Mouse (Mus musculus) midbrain, embryonic 11.5 days (tissue): ENCODE measurements at regions not wholly inside any gene's neighbourhood (a gene's known extent, or its start where the extent isn't known, plus 50 kb on each side); places are given as distances from the start of the nearest gene placed in this dataset.

Source experiments
- ATAC-seq: fragments of 200-750 bp; cut with Nextera tagmentation; 2 replicates; pipeline ENCODE4 v1.8.0; 2017; ENCODE audit warnings: moderate TSS enrichment, moderate library complexity; ENCODE audit not compliant: low FRiP score
- DNase-seq: peaks from one replicate; pipeline ENCODE4 v3.0.0; 2015; ENCODE audit warnings: low spot score; ENCODE audit errors: missing footprints
- H3K27ac ChIP-seq: fragments of 300-500 bp; sonication (generic); 2 replicates; pipeline ENCODE4 v1.5.1; 2014; ENCODE audit warnings: low read depth, low read length
- H3K27me3 ChIP-seq: fragments of 300-500 bp; sonication (generic); 2 replicates; pipeline ENCODE4 v1.6.1; 2014; ENCODE audit warnings: mild to moderate bottlenecking, low read length, moderate library complexity, mixed read lengths; ENCODE audit not compliant: control insufficient read depth, insufficient read depth
- H3K36me3 ChIP-seq: fragments of 300-500 bp; sonication (generic); 2 replicates; pipeline ENCODE4 v1.6.1; 2014; ENCODE audit warnings: mild to moderate bottlenecking, low read length, moderate library complexity, mixed read lengths; ENCODE audit not compliant: control insufficient read depth, insufficient read depth
- H3K4me1 ChIP-seq: fragments of 300-500 bp; sonication (generic); 2 replicates; pipeline ENCODE4 v1.6.1; 2014; ENCODE audit warnings: low read length; ENCODE audit not compliant: control insufficient read depth, insufficient read depth
- H3K4me2 ChIP-seq: fragments of 300-500 bp; sonication (generic); 2 replicates; pipeline ENCODE4 v1.6.1; 2014; ENCODE audit warnings: mild to moderate bottlenecking, moderate library complexity
- H3K4me3 ChIP-seq: fragments of 300-500 bp; sonication (generic); 2 replicates; pipeline ENCODE4 v1.5.1; 2014; ENCODE audit warnings: low read depth, low read length
- H3K9ac ChIP-seq: fragments of 300-500 bp; sonication (generic); 2 replicates; pipeline ENCODE4 v1.6.1; 2014; ENCODE audit warnings: low read length
- H3K9me3 ChIP-seq: fragments of 300-500 bp; sonication (generic); 2 replicates; pipeline ENCODE4 v1.6.1; 2016; ENCODE audit warnings: low read length; ENCODE audit not compliant: control insufficient read depth
- WGBS: fragments of 180-500 bp; shearing (Covaris S2); extraction: QIAGEN DNeasy Blood & Tissue Kit; methylation state at CpG from one replicate; pipeline ENCODE4 v1.1.7; 2014; 5-methylcytosine and 5-hydroxymethylcytosine counted together

DNA sequence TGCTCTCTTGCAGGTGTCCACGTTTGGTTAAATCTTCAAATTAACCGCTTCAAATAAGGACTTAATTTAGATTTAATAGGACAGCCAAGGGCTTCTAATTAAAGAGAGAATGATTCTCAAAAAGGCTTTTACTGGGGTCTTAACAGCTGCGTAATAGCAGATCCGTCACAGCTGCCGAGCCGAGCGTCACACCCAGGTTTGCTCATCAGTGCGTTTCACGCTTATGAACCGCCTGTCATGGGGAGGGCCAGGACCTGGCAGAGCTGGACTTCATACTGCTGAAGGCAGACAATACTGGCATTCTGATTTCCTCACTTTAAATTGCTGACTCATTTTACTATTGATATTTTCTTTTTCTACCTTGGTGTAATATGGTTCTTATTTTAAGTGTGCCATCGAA, 221.2 kb downstream of the Irx2 start:
- H3K4me1 ChIP-seq = peaks cover 3% of the 10 kb centered on the region; the same call in 1 of the 2 replicates
- WGBS = 61% methylated on average over 11 of the region's 11 CpGs
- H3K9me3 ChIP-seq = no peaks in the 10 kb centered on the region
- no peak overlapping the region for H3K4me2 ChIP-seq
- H3K36me3 ChIP-seq = no peaks in the 10 kb centered on the region
- no peak for DNase-seq
- no peak overlapping the region for H3K9ac ChIP-seq
- H3K27ac ChIP-seq = no peak overlapping the region
- H3K4me3 ChIP-seq = no peak overlapping the region
- ATAC-seq = no peak
- H3K27me3 ChIP-seq = no peaks in the 10 kb centered on the region

DNA sequence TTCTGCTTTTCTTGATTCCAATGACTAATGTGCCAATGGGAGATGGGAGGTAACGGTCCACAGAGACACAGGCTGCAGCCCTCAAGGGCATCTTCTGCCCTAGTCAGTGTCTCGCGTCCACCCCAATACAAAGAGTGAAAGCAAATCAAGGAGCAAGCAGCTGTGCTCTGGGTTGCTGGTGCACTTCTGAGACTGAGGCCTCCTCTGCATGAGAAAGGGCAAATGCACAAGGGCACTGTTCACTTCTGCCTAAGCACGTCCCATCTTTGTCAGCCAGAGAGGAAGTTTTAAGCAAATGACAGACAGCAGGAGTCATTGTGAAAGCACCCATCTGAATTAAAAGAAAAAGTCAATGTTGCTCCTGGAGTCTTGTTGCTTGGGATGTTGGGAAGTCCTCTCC, 224.3 kb downstream of the Irx2 start:
- H3K4me1 ChIP-seq = peaks cover 3% of the 10 kb centered on the region; the same call in 1 of the 2 replicates
- WGBS = 47% methylated on average over 4 of the region's 4 CpGs
- DNase-seq (no peak), ATAC-seq (no peak)
- no peaks in the 10 kb centered on the region for H3K27me3 ChIP-seq
- H3K36me3 ChIP-seq = no peaks in the 10 kb centered on the region
- H3K4me2 ChIP-seq = no peak overlapping the region
- no peak overlapping the region for H3K4me3 ChIP-seq
- no peak overlapping the region for H3K27ac ChIP-seq
- H3K9ac ChIP-seq = no peak overlapping the region
- no peaks in the 10 kb centered on the region for H3K9me3 ChIP-seq

DNA sequence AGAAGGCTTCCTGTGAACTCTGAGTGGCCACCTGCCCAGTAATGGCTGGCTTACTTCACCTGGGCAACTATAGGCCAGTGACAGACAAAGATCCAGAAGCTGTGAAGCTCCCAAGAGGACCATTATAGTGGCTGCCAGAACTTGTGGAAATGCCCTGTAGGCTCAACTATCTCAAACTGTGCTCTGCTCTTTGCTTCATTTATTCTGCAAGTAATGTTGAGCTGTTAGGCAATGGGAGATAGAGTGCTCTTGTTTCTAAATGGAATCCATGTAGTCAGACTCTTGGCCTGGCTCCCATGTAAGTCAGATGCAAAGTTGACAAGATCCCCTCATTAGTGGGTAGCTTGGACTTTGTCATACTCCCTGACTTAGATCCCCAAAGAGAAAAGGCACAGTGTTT, 247.3 kb downstream of the Irx2 start:
- ATAC-seq (no peak), DNase-seq (no peak)
- no peak overlapping the region for H3K4me3 ChIP-seq
- no peak overlapping the region for H3K4me2 ChIP-seq
- no peaks in the 10 kb centered on the region for H3K36me3 ChIP-seq
- H3K27ac ChIP-seq = no peak overlapping the region
- H3K9me3 ChIP-seq = no peaks in the 10 kb centered on the region
- no peak overlapping the region for H3K9ac ChIP-seq
- no peaks in the 10 kb centered on the region for H3K27me3 ChIP-seq
- H3K4me1 ChIP-seq = no peaks in the 10 kb centered on the region

DNA sequence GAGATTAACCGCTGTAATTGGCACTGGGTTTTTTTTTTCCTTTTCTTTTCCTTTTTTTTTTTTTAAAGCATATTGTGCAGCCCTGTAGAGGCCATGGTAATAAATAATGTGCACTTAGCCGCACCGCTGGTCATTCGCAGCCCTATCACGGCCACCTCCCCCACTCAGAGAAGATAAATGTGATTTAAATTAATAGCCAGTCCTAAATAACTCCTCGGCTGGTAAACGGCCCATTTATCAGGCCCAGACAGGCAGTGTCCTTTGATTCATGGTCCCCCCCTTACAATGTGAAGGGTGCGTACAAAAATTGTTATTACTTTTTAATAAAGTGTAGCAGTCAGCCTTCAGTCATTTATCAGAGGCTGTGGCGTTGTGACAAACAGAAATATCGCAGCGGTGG, 266.4 kb downstream of the Irx2 start:
- Histone ChIP-seq H3K4me1 (no peaks in the 10 kb centered on the region), H3K9me3 (no peaks in the 10 kb centered on the region), H3K36me3 (no peaks in the 10 kb centered on the region), H3K27me3 (no peaks in the 10 kb centered on the region), H3K9ac (no peak overlapping the region), H3K27ac (no peak overlapping the region), H3K4me3 (no peak overlapping the region), H3K4me2 (no peak overlapping the region)
- DNase-seq = no peak
- no peak for ATAC-seq
- 82% methylated on average over 11 of the region's 11 CpGs for WGBS

DNA sequence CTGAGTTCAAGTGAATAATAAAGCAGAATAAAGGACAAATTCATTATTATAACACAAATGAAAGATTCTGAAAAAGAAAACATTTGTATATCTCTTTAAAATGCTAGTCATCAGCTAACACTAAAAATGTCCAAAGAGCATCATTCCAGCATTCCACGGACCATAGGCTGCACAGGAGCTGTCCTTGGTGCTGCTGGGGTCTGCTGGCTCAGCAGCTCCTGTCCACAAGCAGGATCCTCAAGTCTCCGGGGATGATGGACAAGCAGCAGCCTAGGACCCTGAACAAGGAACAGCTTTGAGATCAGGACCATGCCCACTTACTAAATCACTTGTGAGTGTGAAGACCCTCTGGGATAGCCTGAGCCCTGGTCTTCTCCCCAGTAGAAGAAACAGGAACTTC, 274.0 kb downstream of the Irx2 start:
- H3K27me3 ChIP-seq = no peaks in the 10 kb centered on the region
- no peak overlapping the region for H3K9ac ChIP-seq
- ATAC-seq (no peak), DNase-seq (no peak)
- no peak overlapping the region for H3K27ac ChIP-seq
- H3K4me3 ChIP-seq = no peak overlapping the region
- no peaks in the 10 kb centered on the region for H3K9me3 ChIP-seq
- H3K4me2 ChIP-seq = no peak overlapping the region
- WGBS = 48% methylated on average over 2 of the region's 2 CpGs
- H3K4me1 ChIP-seq = no peaks in the 10 kb centered on the region
- H3K36me3 ChIP-seq = no peaks in the 10 kb centered on the region

DNA sequence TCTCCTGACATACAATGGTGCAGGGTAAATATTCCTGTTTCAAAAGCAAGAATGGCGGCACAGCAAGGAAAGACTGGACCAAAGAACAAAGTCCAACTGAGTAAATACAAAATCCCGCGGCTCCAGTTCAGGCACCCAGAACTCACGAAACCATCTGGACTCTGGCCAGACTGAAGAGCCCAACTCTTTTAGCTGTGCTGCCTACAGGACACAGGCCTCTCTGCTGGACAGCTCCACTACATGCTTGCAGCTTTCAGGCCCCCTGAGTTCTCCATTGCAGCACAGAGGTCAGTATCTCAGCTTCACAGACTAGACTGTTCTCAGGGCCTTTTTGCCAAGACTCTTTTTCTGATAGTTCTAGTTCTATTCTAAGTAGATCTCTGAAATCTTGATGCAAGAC, 290.3 kb downstream of the Irx2 start:
- Histone ChIP-seq H3K9ac (no peak overlapping the region), H3K27ac (no peak overlapping the region), H3K4me2 (no peak overlapping the region), H3K4me1 (no peaks in the 10 kb centered on the region), H3K9me3 (no peaks in the 10 kb centered on the region), H3K4me3 (no peak overlapping the region), H3K36me3 (no peaks in the 10 kb centered on the region), H3K27me3 (no peaks in the 10 kb centered on the region)
- 86% methylated on average over 4 of the region's 4 CpGs for WGBS
- ATAC-seq = no peak
- no peak for DNase-seq

DNA sequence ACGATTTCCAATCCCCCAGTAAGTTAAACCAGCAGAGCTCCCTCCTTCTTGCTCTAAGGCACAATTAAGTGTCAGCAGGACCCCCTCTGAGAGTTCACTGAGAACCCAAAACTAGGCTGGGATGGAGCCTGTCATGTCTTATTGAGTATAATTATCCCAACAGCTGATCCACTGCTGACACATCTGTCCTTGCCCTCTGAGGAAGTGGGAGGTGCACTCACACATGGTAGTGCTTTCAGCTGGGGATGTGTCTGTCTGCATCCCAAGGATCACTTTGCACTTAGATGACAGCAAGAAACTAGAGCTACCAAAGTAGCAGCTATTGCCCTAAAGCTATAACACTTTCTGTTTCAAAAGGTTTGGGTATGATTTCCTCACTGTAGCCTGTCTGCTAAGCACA, 291.7 kb downstream of the Irx2 start:
- no peaks in the 10 kb centered on the region for H3K27me3 ChIP-seq
- H3K9me3 ChIP-seq = no peaks in the 10 kb centered on the region
- no peak for DNase-seq
- no peaks in the 10 kb centered on the region for H3K4me1 ChIP-seq
- no peak overlapping the region for H3K27ac ChIP-seq
- no peak overlapping the region for H3K4me3 ChIP-seq
- ATAC-seq = no peak
- H3K36me3 ChIP-seq = no peaks in the 10 kb centered on the region
- WGBS = 43% methylated on average over 1 of the region's 1 CpGs
- no peak overlapping the region for H3K4me2 ChIP-seq
- H3K9ac ChIP-seq = no peak overlapping the region

DNA sequence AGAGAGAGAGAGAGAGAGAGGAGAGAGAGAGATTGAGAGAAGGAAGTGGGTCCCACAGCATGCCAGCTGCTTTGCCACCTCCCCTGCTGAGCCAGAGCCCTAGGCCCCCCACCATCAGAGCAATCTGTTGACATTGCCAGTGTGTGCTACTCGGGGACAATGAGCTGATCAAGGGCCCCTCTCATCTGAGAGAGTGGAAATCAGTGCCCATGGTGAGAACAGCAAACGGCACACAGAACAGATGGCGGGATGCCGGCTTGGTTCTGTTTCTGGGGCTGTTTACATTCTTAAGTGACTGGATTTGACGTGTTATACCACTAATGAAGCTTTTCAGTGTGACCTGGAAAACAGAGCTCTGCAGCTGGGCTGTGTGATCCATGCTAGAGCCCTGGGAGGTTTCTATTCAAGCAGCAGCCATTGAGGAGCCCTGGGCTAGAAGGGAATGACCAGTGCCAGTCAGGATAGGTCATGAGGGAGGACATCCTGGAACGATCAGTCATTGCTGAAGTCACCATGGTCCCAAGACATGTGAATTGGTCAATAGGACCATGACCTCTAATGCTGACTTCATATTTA, 296.0 kb downstream of the Irx2 start:
- H3K4me1 ChIP-seq = no peaks in the 10 kb centered on the region
- no peak overlapping the region for H3K27ac ChIP-seq
- H3K36me3 ChIP-seq = no peaks in the 10 kb centered on the region
- H3K9ac ChIP-seq = no peak overlapping the region
- no peak for DNase-seq
- no peak overlapping the region for H3K4me3 ChIP-seq
- ATAC-seq = no peak
- no peak overlapping the region for H3K4me2 ChIP-seq
- no peaks in the 10 kb centered on the region for H3K9me3 ChIP-seq
- H3K27me3 ChIP-seq = no peaks in the 10 kb centered on the region
- 61% methylated on average over 6 of the region's 6 CpGs for WGBS

DNA sequence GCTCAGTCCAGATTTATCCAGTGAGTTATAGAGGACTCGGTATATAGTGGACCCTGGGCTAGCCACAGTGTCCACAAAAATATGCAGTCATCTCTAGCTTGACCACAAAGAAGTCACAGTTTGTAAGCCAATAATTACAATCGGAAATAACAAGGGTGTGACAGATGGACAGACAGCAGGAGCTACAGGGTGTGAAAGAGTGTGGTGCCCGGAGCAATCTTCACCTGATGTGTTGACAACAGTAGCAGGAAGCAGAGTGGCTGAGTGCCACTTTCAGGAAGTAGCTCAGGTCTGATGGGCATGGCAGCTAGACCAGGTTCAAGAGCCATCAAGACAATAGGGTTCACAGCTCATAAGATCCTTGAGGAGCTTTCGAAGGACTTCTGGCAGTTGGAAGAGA, 308.6 kb downstream of the Irx2 start:
- Histone ChIP-seq H3K27me3 (no peaks in the 10 kb centered on the region), H3K4me2 (no peak overlapping the region), H3K36me3 (no peaks in the 10 kb centered on the region), H3K9ac (no peak overlapping the region), H3K27ac (no peak overlapping the region), H3K4me3 (no peak overlapping the region), H3K4me1 (no peaks in the 10 kb centered on the region), H3K9me3 (no peaks in the 10 kb centered on the region)
- 85% methylated on average over 4 of the region's 4 CpGs for WGBS
- no peak for DNase-seq
- no peak for ATAC-seq
